Mouse (Mus musculus): ENCODE results near the gene Notch1. TPM values are rescaled to one million over a fixed set of nuclear protein-coding genes. Genes with fewer than 3 reads are reported as not detected.

Notch1 gene
- total and polyA plus RNA-seq, 3 experiments: 0.02 to 0.71 TPM; not detected in 1

DNA sequence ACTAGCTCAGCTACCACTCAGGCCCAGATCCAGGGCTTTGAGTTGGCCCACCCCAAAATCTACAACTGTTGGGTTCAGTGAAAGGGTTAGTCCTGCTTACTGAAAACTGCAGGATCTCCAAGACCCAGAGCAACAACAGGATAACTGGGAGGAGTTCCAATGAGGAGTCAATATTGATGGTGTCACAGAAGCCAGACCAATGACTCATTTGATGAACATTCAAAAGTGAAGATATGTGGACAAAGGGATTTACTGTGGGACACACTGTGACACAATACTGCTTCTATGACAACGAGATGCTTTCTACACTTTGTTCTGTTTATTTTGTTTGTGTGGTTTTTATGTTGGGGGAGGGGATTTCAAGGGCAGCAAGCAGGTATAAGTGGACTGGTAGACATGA, 98.3 kb downstream of the Notch1 start:
- ATAC-seq (ENCODE audit: extremely low read depth, insufficient number of reproducible peaks, low FRiP score, poor library complexity, severe bottlenecking): no peak
- peaks cover 99% of the 10 kb centered on the region for H3K36me3 ChIP-seq (replicated peaks)

DNA sequence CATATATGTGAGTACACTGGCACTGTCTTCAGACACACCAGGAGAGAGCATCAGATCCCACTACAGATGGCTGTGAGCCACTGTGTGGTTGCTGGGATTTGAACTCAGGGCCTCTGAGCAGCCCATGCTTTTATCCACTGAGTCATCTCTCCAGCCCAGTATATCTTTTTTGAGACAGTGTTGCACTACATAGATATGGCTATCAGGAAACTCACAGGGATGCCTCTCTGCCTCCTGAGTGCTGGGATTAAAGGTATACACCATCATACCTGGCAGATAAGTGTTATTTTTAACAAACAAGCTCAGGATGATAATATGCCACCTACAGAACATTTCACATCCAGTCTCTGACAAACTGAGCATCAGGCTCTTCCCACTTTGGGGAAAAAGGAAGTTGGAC, 99.4 kb downstream of the Notch1 start:
- peaks cover 99% of the 10 kb centered on the region for H3K36me3 ChIP-seq (replicated peaks)
- ATAC-seq (ENCODE audit: extremely low read depth, insufficient number of reproducible peaks, low FRiP score, poor library complexity, severe bottlenecking): no peak

More for the DNA sequence above, 98.3 kb downstream of the Notch1 start:
- Histone ChIP-seq H3K27me3 (ENCODE audit: insufficient read depth, low read length) (no peaks in the 10 kb centered on the region), H3K4me1 (ENCODE audit: insufficient read depth, low read depth, low read length) (peaks cover 3% of the 10 kb centered on the region; the same call in 1 of the 2 replicates), H3K9me3 (replicated peaks) (no peaks in the 10 kb centered on the region), H3K4me3 (ENCODE audit: low read depth, low read length) (no peak overlapping the region)
- TF ChIP-seq POLR2AphosphoS5 (IDR thresholded peaks at IDR 0.05; ENCODE audit: insufficient replicate concordance, low read depth, low read length) (no peak), GATA1 (IDR thresholded peaks at IDR 0.05; ENCODE audit: borderline replicate concordance, low read length) (no peak), GATA2 (IDR thresholded peaks at IDR 0.05; ENCODE audit: borderline replicate concordance, low read depth, low read length) (no peak), CTCF (IDR thresholded peaks at IDR 0.05; ENCODE audit: low read depth, low read length) (no peak), TAL1 (conservative IDR thresholded peaks at IDR 0.05; ENCODE audit: low read depth, low read length) (no peak)
- DNase-seq (ENCODE audit: low spot score): no peak

DNA sequence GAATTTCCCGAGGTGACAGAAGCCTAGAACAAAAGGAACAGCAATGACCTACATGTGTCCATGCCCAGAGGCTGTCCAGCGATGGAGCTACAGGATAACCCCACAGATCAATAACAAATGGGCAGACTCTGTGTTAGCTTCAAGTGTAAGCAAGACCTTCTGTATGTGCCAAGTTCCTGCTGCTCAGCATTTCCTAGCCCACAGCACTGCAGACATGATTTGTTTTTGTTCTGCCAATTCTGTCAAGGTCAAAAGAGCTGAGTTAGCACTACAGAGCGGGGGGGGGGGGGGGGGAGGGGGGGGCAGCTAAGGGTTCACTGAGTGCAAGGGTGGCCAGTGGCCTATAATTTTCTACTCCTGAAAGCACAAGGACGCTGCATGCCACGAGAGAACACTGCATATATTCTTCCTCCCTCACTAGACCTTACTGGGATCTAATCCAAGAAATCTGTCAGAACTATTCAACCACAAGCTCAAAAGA, 105.5 kb downstream of the Notch1 start:
- H3K4me3 ChIP-seq (ENCODE audit: low read depth, low read length): no peak overlapping the region
- peaks cover 89% of the 10 kb centered on the region for H3K36me3 ChIP-seq (replicated peaks)
- no peak for ATAC-seq (ENCODE audit: extremely low read depth, insufficient number of reproducible peaks, low FRiP score, poor library complexity, severe bottlenecking)
- no peak for DNase-seq (ENCODE audit: low spot score)
- H3K4me1 ChIP-seq (ENCODE audit: insufficient read depth, low read depth, low read length): peaks cover 30% of the 10 kb centered on the region
- TF ChIP-seq CTCF (IDR thresholded peaks at IDR 0.05; ENCODE audit: low read depth, low read length) (no peak), GATA2 (IDR thresholded peaks at IDR 0.05; ENCODE audit: borderline replicate concordance, low read depth, low read length) (no peak), TAL1 (conservative IDR thresholded peaks at IDR 0.05; ENCODE audit: low read depth, low read length) (no peak), POLR2AphosphoS5 (IDR thresholded peaks at IDR 0.05; ENCODE audit: insufficient replicate concordance, low read depth, low read length) (no peak), GATA1 (IDR thresholded peaks at IDR 0.05; ENCODE audit: borderline replicate concordance, low read length) (no peak)
- H3K9me3 ChIP-seq (replicated peaks): no peaks in the 10 kb centered on the region
- no peaks in the 10 kb centered on the region for H3K27me3 ChIP-seq (ENCODE audit: insufficient read depth, low read length)

More for the DNA sequence above, 99.4 kb downstream of the Notch1 start:
- TF ChIP-seq POLR2AphosphoS5 (IDR thresholded peaks at IDR 0.05; ENCODE audit: insufficient replicate concordance, low read depth, low read length) (no peak), GATA2 (IDR thresholded peaks at IDR 0.05; ENCODE audit: borderline replicate concordance, low read depth, low read length) (no peak), CTCF (IDR thresholded peaks at IDR 0.05; ENCODE audit: low read depth, low read length) (no peak), GATA1 (IDR thresholded peaks at IDR 0.05; ENCODE audit: borderline replicate concordance, low read length) (no peak), TAL1 (conservative IDR thresholded peaks at IDR 0.05; ENCODE audit: low read depth, low read length) (no peak)
- DNase-seq (ENCODE audit: low spot score): no peak
- Histone ChIP-seq H3K9me3 (replicated peaks) (no peaks in the 10 kb centered on the region), H3K4me1 (ENCODE audit: insufficient read depth, low read depth, low read length) (peaks cover 3% of the 10 kb centered on the region; the same call in 1 of the 2 replicates), H3K4me3 (ENCODE audit: low read depth, low read length) (no peak overlapping the region), H3K27me3 (ENCODE audit: insufficient read depth, low read length) (no peaks in the 10 kb centered on the region)

DNA sequence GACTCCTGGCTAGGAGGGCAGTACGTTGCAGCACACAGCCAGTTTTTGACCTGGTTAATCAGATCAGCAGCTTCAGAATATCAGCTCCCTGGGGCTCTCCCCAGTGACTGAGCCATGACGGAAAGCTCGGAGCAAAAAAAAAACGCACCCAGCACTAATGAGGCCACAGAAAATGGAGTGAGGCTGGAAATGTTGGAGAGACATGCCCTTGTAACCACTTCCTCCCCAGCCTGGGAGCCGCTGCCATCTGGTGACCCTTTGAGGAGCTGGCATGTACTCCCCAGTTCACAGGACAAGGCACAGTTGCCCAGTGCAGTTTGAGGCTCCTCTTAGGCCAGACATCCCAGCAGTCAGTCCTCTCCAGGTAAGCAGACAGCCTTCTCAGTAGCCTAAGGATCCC, 106.4 kb downstream of the Notch1 start:
- no peak for DNase-seq (ENCODE audit: low spot score)
- peaks cover 89% of the 10 kb centered on the region for H3K36me3 ChIP-seq (replicated peaks)

DNA sequence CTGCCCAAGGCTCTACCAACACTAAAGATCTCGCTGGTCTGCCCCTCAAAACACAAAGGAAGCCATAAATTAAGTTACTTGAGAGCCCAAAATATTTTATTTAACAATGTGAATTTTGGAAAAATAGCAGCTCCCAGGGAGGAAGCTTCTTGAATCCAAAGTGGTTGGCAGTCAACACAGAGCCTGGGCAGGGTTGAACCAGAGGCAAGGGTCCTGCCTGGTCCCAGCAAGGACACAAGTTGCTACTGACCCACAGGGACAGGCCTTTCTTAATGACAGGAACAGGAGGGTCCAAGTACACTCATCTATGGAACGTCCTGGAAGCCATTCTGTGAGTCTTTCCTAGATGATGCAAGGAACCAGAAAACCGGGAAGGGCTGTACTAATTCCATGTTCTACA, 107.1 kb downstream of the Notch1 start:
- TF ChIP-seq GATA2 (IDR thresholded peaks at IDR 0.05; ENCODE audit: borderline replicate concordance, low read depth, low read length) (no peak), TAL1 (conservative IDR thresholded peaks at IDR 0.05; ENCODE audit: low read depth, low read length) (no peak), GATA1 (IDR thresholded peaks at IDR 0.05; ENCODE audit: borderline replicate concordance, low read length) (no peak), POLR2AphosphoS5 (IDR thresholded peaks at IDR 0.05; ENCODE audit: insufficient replicate concordance, low read depth, low read length) (no peak), CTCF (IDR thresholded peaks at IDR 0.05; ENCODE audit: low read depth, low read length) (no peak)
- H3K36me3 ChIP-seq (replicated peaks): peaks cover 89% of the 10 kb centered on the region
- H3K9me3 ChIP-seq (replicated peaks): no peaks in the 10 kb centered on the region
- DNase-seq (ENCODE audit: low spot score) (no peak), ATAC-seq (ENCODE audit: extremely low read depth, insufficient number of reproducible peaks, low FRiP score, poor library complexity, severe bottlenecking) (no peak)
- peaks cover 42% of the 10 kb centered on the region for H3K4me1 ChIP-seq (ENCODE audit: insufficient read depth, low read depth, low read length)
- no peaks in the 10 kb centered on the region for H3K27me3 ChIP-seq (ENCODE audit: insufficient read depth, low read length)
- H3K4me3 ChIP-seq (ENCODE audit: low read depth, low read length): peak overlapping the region; percentile 84

More for the DNA sequence above, 106.4 kb downstream of the Notch1 start:
- Histone ChIP-seq H3K9me3 (replicated peaks) (no peaks in the 10 kb centered on the region), H3K4me1 (ENCODE audit: insufficient read depth, low read depth, low read length) (peaks cover 36% of the 10 kb centered on the region), H3K4me3 (ENCODE audit: low read depth, low read length) (no peak overlapping the region), H3K27me3 (ENCODE audit: insufficient read depth, low read length) (no peaks in the 10 kb centered on the region)
- no peak for ATAC-seq (ENCODE audit: extremely low read depth, insufficient number of reproducible peaks, low FRiP score, poor library complexity, severe bottlenecking)
- TF ChIP-seq GATA2 (IDR thresholded peaks at IDR 0.05; ENCODE audit: borderline replicate concordance, low read depth, low read length): no peak
- no peak for TF ChIP-seq TAL1 (conservative IDR thresholded peaks at IDR 0.05; ENCODE audit: low read depth, low read length)
- TF ChIP-seq POLR2AphosphoS5 (IDR thresholded peaks at IDR 0.05; ENCODE audit: insufficient replicate concordance, low read depth, low read length): no peak
- no peak for TF ChIP-seq GATA1 (IDR thresholded peaks at IDR 0.05; ENCODE audit: borderline replicate concordance, low read length)
- no peak for TF ChIP-seq CTCF (IDR thresholded peaks at IDR 0.05; ENCODE audit: low read depth, low read length)

DNA sequence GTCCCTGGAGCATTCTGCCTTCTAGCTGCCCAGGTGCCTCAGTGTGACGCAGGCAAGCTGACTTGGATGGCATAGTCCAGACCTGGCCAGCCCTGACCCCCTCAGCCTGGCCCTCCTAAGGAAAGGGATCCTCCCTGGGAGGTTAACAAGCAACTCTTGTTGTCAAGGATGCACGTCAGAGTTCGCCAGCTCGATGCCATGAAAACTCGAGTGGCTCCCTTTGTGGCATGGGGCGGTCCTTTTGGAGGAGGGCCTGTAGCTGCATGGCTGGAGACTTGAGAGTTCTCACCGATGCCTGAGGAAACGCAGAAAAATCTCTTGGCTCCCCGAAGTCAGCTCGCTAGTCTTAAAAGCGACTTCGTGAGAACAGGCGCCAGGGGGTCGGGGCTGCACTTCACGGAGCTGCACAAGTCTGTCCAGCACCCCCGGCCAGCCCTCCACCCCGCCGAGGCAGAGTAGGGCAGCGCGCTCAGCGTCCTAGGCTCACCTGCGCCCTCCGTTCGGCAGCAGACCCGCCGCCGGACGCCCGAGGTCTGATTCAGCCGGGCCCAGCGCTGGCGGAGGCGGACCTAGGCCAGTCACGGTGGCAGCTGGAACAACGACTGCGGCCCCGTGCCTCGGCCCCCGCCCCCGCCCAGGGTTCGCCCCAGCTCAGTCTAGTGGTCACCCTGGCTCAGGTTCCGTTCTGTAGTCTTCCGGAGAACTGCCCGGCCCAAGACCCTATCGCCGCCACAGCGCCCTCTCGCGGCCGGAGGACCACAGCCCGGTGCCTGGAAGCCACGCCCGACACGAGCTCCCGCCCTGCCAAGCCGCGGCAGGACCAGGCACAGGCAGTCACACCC, 107.7 kb downstream of the Notch1 start, which contains the start of gene Inpp5e:
Gene Inpp5e (minus strand): TSS at position 689 of the 842 bp plus-strand sequence.
- Histone ChIP-seq H3K4me1 (ENCODE audit: insufficient read depth, low read depth, low read length) (peaks cover 42% of the 10 kb centered on the region), H3K27me3 (ENCODE audit: insufficient read depth, low read length) (no peaks in the 10 kb centered on the region), H3K9me3 (replicated peaks) (no peaks in the 10 kb centered on the region), H3K4me3 (ENCODE audit: low read depth, low read length) (peak within 1 kb of the TSS; percentile 84), H3K36me3 (replicated peaks) (peaks cover 84% of the 10 kb centered on the region)
- DNase-seq (ENCODE audit: low spot score): peak; percentile 91
- TF ChIP-seq CTCF (IDR thresholded peaks at IDR 0.05; ENCODE audit: low read depth, low read length) (peak; percentile 81), GATA2 (IDR thresholded peaks at IDR 0.05; ENCODE audit: borderline replicate concordance, low read depth, low read length) (no peak)
- peak; percentile 61 for ATAC-seq (ENCODE audit: extremely low read depth, insufficient number of reproducible peaks, low FRiP score, poor library complexity, severe bottlenecking)

Other genes with a start within 250 kb of the Notch1 start
- not detected in 2 replicates for gene Ccdc187, start 222.1 kb downstream of the Notch1 start, total RNA-seq (2014; fragmentation: Nextera tagmentation)
- gene Ccdc187, start 222.1 kb downstream of the Notch1 start, total RNA-seq (2017): under 0.01 and 0.11 TPM in 2 replicates
- gene Ccdc187, start 222.1 kb downstream of the Notch1 start, polyA plus RNA-seq (2012): not detected in 2 replicates
- gene Gpsm1, start 201.1 kb downstream of the Notch1 start, total RNA-seq (2014; fragmentation: Nextera tagmentation): not detected in 2 replicates
- gene Gpsm1, start 201.1 kb downstream of the Notch1 start, total RNA-seq (2017): 0.22 and 0.46 TPM in 2 replicates
- gene Gpsm1, start 201.1 kb downstream of the Notch1 start, polyA plus RNA-seq (2012): 0.05 and 0.11 TPM in 2 replicates
- gene Dnlz, start 164.6 kb downstream of the Notch1 start, total RNA-seq (2014; fragmentation: Nextera tagmentation): 7.6 and 8.8 TPM in 2 replicates
- gene Dnlz, start 164.6 kb downstream of the Notch1 start, total RNA-seq (2017): 9.4 and 9.8 TPM in 2 replicates
- gene Dnlz, start 164.6 kb downstream of the Notch1 start, polyA plus RNA-seq (2012): 14.2 and 14.5 TPM in 2 replicates
- gene Card9, start 155.7 kb downstream of the Notch1 start, total RNA-seq (2014; fragmentation: Nextera tagmentation): not detected in 2 replicates
- 0.12 and 0.16 TPM in 2 replicates for gene Card9, start 155.7 kb downstream of the Notch1 start, total RNA-seq (2017)
- gene Card9, start 155.7 kb downstream of the Notch1 start, polyA plus RNA-seq (2012): 0.35 and 0.38 TPM in 2 replicates
- 18.7 and 25.4 TPM in 2 replicates for gene Snapc4, start 136.0 kb downstream of the Notch1 start, total RNA-seq (2014; fragmentation: Nextera tagmentation)
- 42.2 and 46.0 TPM in 2 replicates for gene Snapc4, start 136.0 kb downstream of the Notch1 start, total RNA-seq (2017)
- 64.0 and 67.9 TPM in 2 replicates for gene Snapc4, start 136.0 kb downstream of the Notch1 start, polyA plus RNA-seq (2012)
- 56.5 and 69.8 TPM in 2 replicates for gene Entr1, start 127.3 kb downstream of the Notch1 start, total RNA-seq (2014; fragmentation: Nextera tagmentation)
- 58.2 and 63.7 TPM in 2 replicates for gene Entr1, start 127.3 kb downstream of the Notch1 start, total RNA-seq (2017)
- gene Entr1, start 127.3 kb downstream of the Notch1 start, polyA plus RNA-seq (2012): 68.2 and 71.5 TPM in 2 replicates
- gene Pmpca, start 127.3 kb downstream of the Notch1 start, total RNA-seq (2014; fragmentation: Nextera tagmentation): 56.9 and 76.5 TPM in 2 replicates
- 78.8 and 94.3 TPM in 2 replicates for gene Pmpca, start 127.3 kb downstream of the Notch1 start, total RNA-seq (2017)
- 542 and 594 TPM in 2 replicates for gene Pmpca, start 127.3 kb downstream of the Notch1 start, polyA plus RNA-seq (2012)
- 19.7 and 23.0 TPM in 2 replicates for gene Inpp5e, start 107.5 kb downstream of the Notch1 start, total RNA-seq (2014; fragmentation: Nextera tagmentation)
- gene Inpp5e, start 107.5 kb downstream of the Notch1 start, total RNA-seq (2017): 7.6 and 8.2 TPM in 2 replicates
- 16.0 and 16.2 TPM in 2 replicates for gene Inpp5e, start 107.5 kb downstream of the Notch1 start, polyA plus RNA-seq (2012)
- 74.0 and 83.5 TPM in 2 replicates for gene Sec16a, start 71.4 kb downstream of the Notch1 start, total RNA-seq (2014; fragmentation: Nextera tagmentation)
- 31.9 and 34.4 TPM in 2 replicates for gene Sec16a, start 71.4 kb downstream of the Notch1 start, total RNA-seq (2017)
- 24.8 and 37.8 TPM in 2 replicates for gene Sec16a, start 71.4 kb downstream of the Notch1 start, polyA plus RNA-seq (2012)
- 29.6 and 31.9 TPM in 2 replicates for gene Egfl7, start 63.4 kb upstream of the Notch1 start, total RNA-seq (2014; fragmentation: Nextera tagmentation)
- 160 and 228 TPM in 2 replicates for gene Egfl7, start 63.4 kb upstream of the Notch1 start, total RNA-seq (2017)
- gene Egfl7, start 63.4 kb upstream of the Notch1 start, polyA plus RNA-seq (2012): 131 and 136 TPM in 2 replicates
- gene Gm20532, start 70.0 kb upstream of the Notch1 start, total RNA-seq (2014; fragmentation: Nextera tagmentation): not detected in 2 replicates
- not detected in 2 replicates for gene Gm20532, start 70.0 kb upstream of the Notch1 start, total RNA-seq (2017)
- not detected in 2 replicates for gene Gm20532, start 70.0 kb upstream of the Notch1 start, polyA plus RNA-seq (2012)
- gene Agpat2, start 87.8 kb upstream of the Notch1 start, total RNA-seq (2014; fragmentation: Nextera tagmentation): 4.7 and 6.9 TPM in 2 replicates
- gene Agpat2, start 87.8 kb upstream of the Notch1 start, total RNA-seq (2017): 4.6 and 7.4 TPM in 2 replicates
- gene Agpat2, start 87.8 kb upstream of the Notch1 start, polyA plus RNA-seq (2012): 6.0 and 6.1 TPM in 2 replicates
- not detected in 2 replicates for gene Fam69b, start 111.8 kb upstream of the Notch1 start, total RNA-seq (2014; fragmentation: Nextera tagmentation)
- 0.22 TPM in 1 of 2 replicates, not detected in the other for gene Fam69b, start 111.8 kb upstream of the Notch1 start, total RNA-seq (2017)
- not detected in 2 replicates for gene Fam69b, start 111.8 kb upstream of the Notch1 start, polyA plus RNA-seq (2012)
- not detected in 2 replicates for gene Lcn4, start 154.6 kb upstream of the Notch1 start, total RNA-seq (2014; fragmentation: Nextera tagmentation)
- gene Lcn4, start 154.6 kb upstream of the Notch1 start, total RNA-seq (2017): not detected in 2 replicates
- gene Lcn4, start 154.6 kb upstream of the Notch1 start, polyA plus RNA-seq (2012): not detected in 2 replicates